Mouse (Mus musculus) embryonic fibroblast, embryonic 13.5 days (primary cell): Measurements from ENCODE around the gene Hdac10. TPM values are rescaled to one million over a fixed set of nuclear protein-coding genes. Genes with fewer than 3 reads are reported as not detected.

Experiments
- H3K27ac ChIP-seq: 2 replicates; pipeline ENCODE4 v1.5.1; 2012; ENCODE audit warnings: low read length, control low read depth, inconsistent platforms; ENCODE audit not compliant: insufficient read depth
- H3K4me1 ChIP-seq: 2 replicates; pipeline ENCODE4 v1.6.1; 2011; ENCODE audit warnings: low read length; ENCODE audit not compliant: control insufficient read depth, insufficient read depth
- H3K4me3 ChIP-seq: 2 replicates; pipeline ENCODE4 v1.5.1; 2011; ENCODE audit warnings: mild to moderate bottlenecking, control low read depth, low read length; ENCODE audit not compliant: insufficient read depth
- CTCF ChIP-seq: IDR thresholded peaks from 2 replicates; pipeline ENCODE4 v1.5.1; 2011; ENCODE audit warnings: mild to moderate bottlenecking, control low read depth, low read length, moderate library complexity, borderline replicate concordance; ENCODE audit not compliant: insufficient read depth
- POLR2A ChIP-seq: IDR thresholded peaks from 2 replicates; pipeline ENCODE4 v1.6.1; 2011; ENCODE audit warnings: low read depth, mild to moderate bottlenecking, control low read depth, low read length, moderate library complexity
- polyA plus RNA-seq: library from polyadenylated mRNA; stranded (reverse); fragments of >200 nt; gene quantifications from 2 replicates; pipeline ENCODE4 v1.2.4, GENCODE M21; 2011; ENCODE audit warnings: low read depth; ENCODE audit not compliant: missing spikeins, insufficient read length

Gene Hdac10
- polyA plus RNA-seq, 1 experiment: 7.2 TPM

DNA sequence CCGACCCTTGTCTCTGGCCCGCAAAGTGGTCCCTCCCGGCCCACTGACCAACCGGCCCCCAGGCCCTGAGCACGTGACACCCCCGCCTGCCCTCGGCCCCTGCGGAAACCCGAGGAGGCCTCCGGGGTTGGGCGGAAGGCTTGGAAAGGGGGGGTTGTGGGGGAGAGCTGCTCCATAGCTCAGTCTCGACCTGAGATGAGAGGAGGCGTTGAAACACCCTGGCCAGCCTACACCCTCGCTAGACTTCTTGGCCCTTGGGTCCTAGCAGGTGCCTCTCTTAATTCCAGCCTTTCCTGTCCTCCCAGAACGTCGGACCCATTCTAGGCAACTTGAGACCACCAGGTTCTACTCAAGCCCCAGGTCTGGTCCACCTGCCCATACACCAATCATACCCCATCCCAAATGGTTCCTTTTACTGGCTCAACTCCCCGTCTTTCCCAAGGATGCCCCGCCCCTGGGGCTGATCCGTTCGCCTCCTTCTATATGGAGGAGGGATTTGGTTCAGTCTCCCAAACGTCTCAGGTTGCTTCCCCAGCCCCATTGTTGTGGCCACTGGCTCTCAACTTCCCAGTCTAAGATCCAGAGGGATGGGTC lies 12.3 kb upstream of the Hdac10 start, which contains the start of gene Mapk12:
Gene Mapk12 (minus strand): TSS at position 45 of the 594 bp plus-strand sequence.
- no peak within 1 kb of the TSS for H3K27ac ChIP-seq
- no peak for TF ChIP-seq CTCF

DNA sequence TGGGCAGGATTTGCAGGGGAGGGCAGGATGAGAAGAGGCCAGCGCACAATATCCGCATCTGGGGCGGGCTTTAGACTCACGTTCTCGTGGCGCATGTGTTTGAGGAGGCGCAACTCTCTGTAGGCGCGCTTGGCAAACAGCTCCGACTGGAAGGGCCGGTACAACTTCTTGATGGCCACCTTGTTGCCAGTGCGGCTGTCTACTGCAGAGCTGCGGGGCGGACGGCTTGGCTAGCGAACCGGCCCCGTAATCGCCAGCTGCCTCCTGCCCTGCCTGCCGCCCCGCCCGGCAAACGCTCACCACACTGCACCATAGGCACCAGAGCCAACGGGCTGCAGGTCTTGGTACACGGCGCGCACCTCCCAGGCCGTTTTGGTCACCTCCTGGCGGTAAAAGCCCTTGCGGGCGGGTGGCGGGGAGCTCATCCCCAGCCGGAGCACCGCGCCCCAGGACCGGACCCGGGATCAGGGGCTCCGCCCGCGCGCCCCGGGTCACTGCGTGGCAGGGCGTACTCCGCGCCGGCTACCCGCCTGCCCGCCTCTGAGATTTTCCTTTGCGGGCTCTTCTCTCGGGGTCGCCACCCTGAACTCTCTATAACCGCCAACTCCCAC lies 11.7 kb upstream of the Hdac10 start:
- Histone ChIP-seq H3K4me3 (peak overlapping the region; percentile 52), H3K27ac (no peak overlapping the region), H3K4me1 (no peaks in the 10 kb centered on the region)
- TF ChIP-seq CTCF (no peak), POLR2A (peak; percentile 50; the same call in 1 of the 2 replicates)

More for the DNA sequence above, 12.3 kb upstream of the Hdac10 start, which contains the start of gene Mapk12:
- Histone ChIP-seq H3K4me1 (no peaks in the 10 kb centered on the region), H3K4me3 (peak within 1 kb of the TSS; percentile 52)

DNA sequence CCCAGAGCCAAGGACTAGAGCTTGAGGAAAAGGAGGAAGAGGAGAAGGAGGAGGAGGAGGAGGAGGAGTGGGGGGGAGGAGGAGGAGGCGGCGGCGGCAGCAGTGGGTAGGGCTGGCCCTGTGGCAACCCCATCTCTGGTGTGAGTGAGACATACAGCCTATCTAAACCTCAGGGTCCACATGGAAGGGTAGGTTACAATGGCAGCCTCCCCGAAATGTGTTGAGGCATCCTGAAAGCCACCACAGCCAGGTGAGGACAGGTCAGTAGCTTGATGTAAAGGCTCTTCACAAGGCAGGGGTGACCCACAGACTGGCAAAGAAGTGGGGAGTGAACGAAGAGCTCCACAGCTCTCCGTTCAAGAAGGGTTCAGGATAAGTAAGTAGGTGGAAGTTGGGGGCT lies 10.0 kb upstream of the Hdac10 start:
- Histone ChIP-seq H3K27ac (no peak overlapping the region), H3K4me1 (no peaks in the 10 kb centered on the region), H3K4me3 (no peak overlapping the region)
- TF ChIP-seq POLR2A (no peak), CTCF (no peak)

DNA sequence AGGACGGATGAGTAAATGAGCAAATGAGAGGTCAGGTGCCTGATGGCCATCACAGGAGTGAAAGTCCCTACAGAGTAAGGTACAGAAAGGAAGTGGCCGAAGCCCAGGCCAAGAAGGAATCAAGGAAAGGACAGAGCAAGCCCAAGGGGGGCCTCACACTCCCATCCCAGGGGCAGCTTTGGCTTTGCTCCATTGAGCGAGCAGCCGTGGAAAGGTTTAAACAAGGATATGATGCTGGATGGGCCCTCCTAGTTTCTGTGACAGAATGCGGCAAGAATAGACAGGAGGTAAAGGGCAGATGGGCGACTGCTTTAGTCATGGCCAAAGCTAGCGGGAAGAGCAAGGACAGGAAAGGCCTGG lies 9.5 kb upstream of the Hdac10 start:
- Histone ChIP-seq H3K4me3 (no peak overlapping the region), H3K4me1 (no peaks in the 10 kb centered on the region), H3K27ac (no peak overlapping the region)
- no peak for TF ChIP-seq CTCF
- TF ChIP-seq POLR2A: no peak

DNA sequence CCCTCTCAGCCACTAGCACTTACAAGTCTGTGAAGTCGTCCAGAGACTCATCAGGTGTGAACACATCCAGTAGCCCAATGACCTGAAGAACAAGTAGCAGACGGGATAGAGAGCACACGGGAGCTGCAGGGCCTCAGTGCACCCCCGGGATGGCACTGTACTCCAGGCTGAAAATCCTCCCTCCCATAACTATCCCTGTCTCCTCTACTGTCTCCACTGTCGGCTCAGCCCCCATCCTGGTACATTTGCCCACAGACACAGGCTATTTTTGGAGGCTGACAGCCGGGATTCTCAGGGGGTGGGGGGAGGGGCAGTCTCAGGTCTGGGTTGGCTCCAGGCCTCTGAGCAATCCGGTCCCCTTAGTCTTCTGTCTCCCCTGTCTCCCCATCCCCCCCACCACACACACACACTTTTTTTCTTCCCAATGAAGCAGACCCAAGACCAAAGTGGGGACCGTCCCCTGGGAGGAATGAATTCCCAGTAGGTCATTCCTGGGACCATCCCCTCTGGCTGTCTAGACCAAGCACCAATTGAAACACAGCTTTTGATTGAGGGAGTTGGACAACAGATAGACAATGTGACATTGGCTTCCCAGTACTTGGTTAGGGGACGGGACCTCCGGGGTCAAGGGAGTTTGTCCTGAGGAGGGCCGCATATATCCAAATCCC lies 9.0 kb upstream of the Hdac10 start:
- TF ChIP-seq CTCF: no peak
- TF ChIP-seq POLR2A: no peak
- Histone ChIP-seq H3K4me1 (no peaks in the 10 kb centered on the region), H3K27ac (no peak overlapping the region), H3K4me3 (no peak overlapping the region)

DNA sequence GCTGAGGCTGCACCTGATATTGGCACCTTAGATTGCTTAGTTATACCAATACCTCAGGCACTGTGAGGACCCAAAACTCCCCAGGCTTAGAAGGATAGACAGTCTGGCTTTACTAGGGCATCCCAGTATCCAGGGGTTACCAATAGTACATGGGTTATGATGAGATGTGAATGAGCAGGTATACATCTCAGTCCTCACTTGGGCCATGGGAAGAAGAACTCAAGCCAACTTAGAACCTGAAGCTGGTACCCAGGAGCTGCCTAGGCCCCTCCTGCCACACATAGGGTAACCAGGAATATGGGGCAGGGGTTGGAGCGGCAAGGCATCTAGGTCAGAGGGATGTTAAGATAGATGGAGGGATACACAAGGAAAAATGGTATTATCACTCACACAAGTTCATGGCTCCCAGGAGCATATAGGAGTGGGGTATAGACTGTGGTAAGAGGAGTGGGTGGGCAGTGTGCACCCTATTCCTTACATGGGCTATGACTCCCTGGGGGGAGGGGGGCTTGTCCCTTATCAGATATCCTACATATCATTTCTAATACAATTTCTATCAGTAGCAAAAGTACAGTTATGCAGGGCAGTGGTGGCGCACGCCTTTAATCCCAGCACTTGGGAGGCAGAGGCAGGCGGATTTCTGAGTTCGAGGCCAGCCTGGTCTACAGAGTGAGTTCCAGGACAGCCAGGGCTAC lies 8.1 kb upstream of the Hdac10 start:
- Histone ChIP-seq H3K4me3 (no peak overlapping the region), H3K4me1 (no peaks in the 10 kb centered on the region), H3K27ac (no peak overlapping the region)
- TF ChIP-seq CTCF (no peak), POLR2A (no peak)

DNA sequence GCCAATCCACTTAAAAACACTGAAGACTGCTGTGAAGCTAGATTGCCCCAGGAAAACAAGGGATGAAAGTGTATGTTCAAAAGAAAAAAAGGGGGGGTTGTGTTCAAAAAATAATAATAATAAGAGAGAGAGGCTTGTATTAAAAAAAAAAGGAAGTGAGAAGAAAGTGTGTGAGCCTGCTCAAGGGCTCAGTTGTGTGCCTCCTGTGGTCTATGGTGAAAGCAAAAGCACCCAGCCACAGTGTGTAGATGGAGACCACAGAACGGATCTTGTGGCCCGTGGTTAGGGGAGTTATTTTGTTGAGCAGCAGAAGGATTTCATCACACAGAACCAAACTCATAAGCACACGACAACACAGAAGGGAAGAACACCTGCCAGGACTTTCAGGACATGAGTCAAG lies 2.8 kb upstream of the Hdac10 start:
- Histone ChIP-seq H3K4me1 (0 out of 2 replicates have a peak, but pooled peaks cover 3% of the 10 kb centered on the region), H3K27ac (no peak overlapping the region), H3K4me3 (no peak overlapping the region)
- TF ChIP-seq CTCF (no peak), POLR2A (no peak)

DNA sequence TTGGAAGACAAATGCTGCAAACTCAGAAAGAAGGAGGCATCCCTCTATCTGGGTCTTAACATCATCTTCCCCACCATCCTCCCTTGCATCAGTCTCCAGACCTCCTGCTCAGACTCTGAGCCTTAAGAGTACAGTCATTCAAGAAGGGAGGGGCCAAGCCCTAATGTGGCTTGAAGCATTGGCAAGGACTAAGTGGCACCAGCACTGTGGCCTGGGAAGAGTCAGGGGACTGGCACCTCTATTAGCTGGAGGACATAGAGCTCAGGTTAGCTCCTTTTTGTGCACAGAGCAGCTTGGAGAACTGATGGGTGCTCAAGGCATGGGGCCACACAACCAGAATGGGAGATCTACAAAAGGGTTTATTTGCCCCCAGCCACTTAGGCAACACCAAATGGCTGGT lies 1.7 kb upstream of the Hdac10 start:
- no peak overlapping the region for H3K4me3 ChIP-seq
- 0 out of 2 replicates have a peak, but pooled peaks cover 3% of the 10 kb centered on the region for H3K4me1 ChIP-seq
- H3K27ac ChIP-seq: no peak overlapping the region
- TF ChIP-seq CTCF (no peak), POLR2A (no peak)

DNA sequence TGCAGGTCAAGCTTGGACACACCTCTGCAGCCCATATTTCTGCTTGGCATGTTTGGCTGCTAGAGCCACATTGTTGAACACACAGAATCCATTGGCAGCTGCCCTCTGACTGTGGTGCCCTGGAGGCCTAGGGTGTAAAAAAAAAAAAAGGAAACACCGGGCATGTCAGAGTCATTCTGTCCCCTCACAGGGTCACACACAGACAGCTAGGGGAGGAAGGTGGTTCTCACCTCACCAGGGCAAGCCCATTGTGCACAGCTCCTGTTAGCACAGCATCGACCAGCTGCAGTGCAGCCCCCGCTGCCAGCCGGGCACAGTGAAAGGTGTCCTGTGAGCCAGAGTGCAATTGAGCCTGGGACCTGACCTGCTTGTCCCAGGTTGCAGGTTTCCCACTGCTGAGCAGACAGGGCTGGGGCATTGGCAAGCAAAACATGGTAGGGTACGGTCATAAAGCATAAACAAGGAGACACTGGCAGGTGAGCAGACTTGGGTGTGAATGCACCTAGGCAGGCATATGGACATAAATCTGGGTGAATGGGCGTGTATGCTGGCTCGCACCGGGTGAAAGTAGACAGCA lies 1.0 kb downstream of the Hdac10 start:
- no peak overlapping the region for H3K27ac ChIP-seq
- H3K4me1 ChIP-seq: 0 out of 2 replicates have a peak, but pooled peaks cover 3% of the 10 kb centered on the region
- H3K4me3 ChIP-seq: peak overlapping the region; percentile 45
- TF ChIP-seq POLR2A (no peak), CTCF (no peak)

DNA sequence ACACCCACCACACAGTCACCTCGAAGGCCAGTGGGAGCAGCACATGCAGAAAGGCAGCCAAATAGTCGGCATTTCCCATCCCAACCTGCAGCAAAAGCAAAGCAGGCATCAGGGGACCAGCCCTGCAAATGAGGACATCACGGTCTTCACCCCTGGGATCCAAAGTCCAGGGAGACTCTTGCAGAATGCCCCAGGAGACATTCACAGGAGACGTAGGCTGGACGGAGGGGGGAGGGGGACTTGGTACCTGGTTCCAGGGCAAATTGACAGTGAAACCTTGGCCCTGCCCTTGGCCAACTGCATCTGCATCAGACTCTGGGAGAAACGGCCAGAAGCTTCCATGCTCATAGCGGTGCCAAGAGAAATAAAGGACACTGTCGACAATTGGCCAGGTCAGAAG lies 1.9 kb downstream of the Hdac10 start:
- Histone ChIP-seq H3K4me3 (no peak overlapping the region), H3K27ac (no peak overlapping the region), H3K4me1 (peaks cover 7% of the 10 kb centered on the region)
- TF ChIP-seq CTCF: no peak
- no peak for TF ChIP-seq POLR2A
